Mouse (Mus musculus): ENCODE results near the gene Cab39.

DNA sequence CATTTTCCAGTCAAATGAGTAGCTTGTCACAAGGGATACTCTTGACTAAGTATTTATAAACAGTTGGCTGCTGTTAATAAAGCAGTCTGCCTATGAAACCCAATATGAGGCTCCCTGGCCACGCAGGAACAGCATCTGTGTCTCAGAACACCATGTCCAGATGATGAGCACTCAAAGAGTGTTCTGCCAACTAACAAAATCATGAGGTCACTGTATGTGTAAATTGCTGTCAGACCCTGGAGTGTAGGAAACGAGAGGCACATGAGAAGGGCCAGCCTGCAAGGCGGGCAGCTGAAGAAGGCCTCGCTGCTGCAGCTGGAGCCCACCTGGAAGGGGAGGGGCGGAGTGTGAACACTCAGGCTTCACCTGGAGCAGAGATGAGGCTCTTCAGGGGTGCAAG is 33.9 kb downstream of the Cab39 start:
- TF ChIP-seq CTCF (IDR thresholded peaks at IDR 0.05; ENCODE audit: low read depth, low read length) = no peak
- TF ChIP-seq GATA1 (IDR thresholded peaks at IDR 0.05; ENCODE audit: borderline replicate concordance, low read length) = no peak
- no peak for TF ChIP-seq POLR2AphosphoS5 (IDR thresholded peaks at IDR 0.05; ENCODE audit: insufficient replicate concordance, low read depth, low read length)

All from G1E (cell line).